Mouse (Mus musculus): ENCODE results near the gene Il1rl1. TPM values are rescaled to one million over a fixed set of nuclear protein-coding genes. Genes with fewer than 3 reads are reported as not detected.

The Il1rl1 gene
- total and polyA plus RNA-seq, 3 experiments, result 44.4 to 68.4 TPM; not detected in 1

DNA sequence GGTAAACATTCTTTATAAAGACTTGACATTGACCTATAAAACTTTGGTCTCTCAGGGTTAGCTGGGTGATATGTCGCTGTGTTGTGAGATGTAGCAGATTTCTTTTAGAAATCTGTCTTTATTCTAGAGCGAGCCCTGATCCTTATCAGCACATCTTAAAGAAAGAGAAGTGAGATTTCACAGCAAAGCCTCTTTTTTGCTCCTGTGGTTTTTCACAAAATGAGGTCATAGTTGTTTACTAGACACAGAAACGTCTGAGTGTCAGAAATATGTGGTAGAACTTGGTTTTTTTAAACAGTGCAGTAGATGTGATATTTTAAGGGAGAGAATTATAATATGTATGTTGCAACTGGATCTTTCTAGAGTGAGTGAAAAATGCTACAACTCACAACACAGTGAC lies 46.3 kb downstream of the Il1rl1 start:
- no peaks in the 10 kb centered on the region for H3K9me3 ChIP-seq (replicated peaks; ENCODE audit: insufficient read depth, low read length)
- TF ChIP-seq MAFK (IDR thresholded peaks at IDR 0.05; ENCODE audit: borderline replicate concordance, low read depth, low read length), result no peak
- TF ChIP-seq NRF1 (IDR thresholded peaks at IDR 0.05; ENCODE audit: insufficient read depth, low read depth, low read length, poor library complexity, severe bottlenecking), result no peak
- no peak for TF ChIP-seq SIN3A (IDR thresholded peaks at IDR 0.05; ENCODE audit: low read length)
- TF ChIP-seq NELFE (IDR thresholded peaks at IDR 0.05; ENCODE audit: low read depth, low read length), result no peak
- no peak for TF ChIP-seq ELF1 (IDR thresholded peaks at IDR 0.05; ENCODE audit: low read depth, low read length)
- no peak for TF ChIP-seq MEF2A (IDR thresholded peaks at IDR 0.05; ENCODE audit: extremely low read depth, insufficient replicate concordance, low read depth, low read length, poor library complexity, severe bottlenecking)
- TF ChIP-seq CHD2 (IDR thresholded peaks at IDR 0.05; ENCODE audit: low read length), result no peak
- TF ChIP-seq UBTF (IDR thresholded peaks at IDR 0.05; ENCODE audit: borderline replicate concordance, insufficient read depth, low read depth, low read length), result no peak
- TF ChIP-seq MAZ (IDR thresholded peaks at IDR 0.05; ENCODE audit: low read depth, low read length), result no peak
- TF ChIP-seq POLR2A (IDR thresholded peaks at IDR 0.05; ENCODE audit: control insufficient read depth in 1 of 2, insufficient read depth in 1 of 2, low read depth in 1 of 2, low read length in 2 of 2, poor library complexity in 1 of 2), result no peak
- TF ChIP-seq MXI1 (IDR thresholded peaks at IDR 0.05; ENCODE audit: low read depth, low read length), result no peak
- TF ChIP-seq BHLHE40 (IDR thresholded peaks at IDR 0.05; ENCODE audit: borderline replicate concordance, low read depth, low read length), result no peak
- no peak for TF ChIP-seq KAT2A (conservative IDR thresholded peaks at IDR 0.05; ENCODE audit: low read depth, low read length)
- TF ChIP-seq TCF12 (IDR thresholded peaks at IDR 0.05; ENCODE audit: low read depth, low read length), result no peak
- TF ChIP-seq CHD1 (IDR thresholded peaks at IDR 0.05; ENCODE audit: low read depth, low read length), result no peak
- no peak for TF ChIP-seq USF1 (IDR thresholded peaks at IDR 0.05; ENCODE audit: low read depth, low read length)
- TF ChIP-seq SMC3 (IDR thresholded peaks at IDR 0.05; ENCODE audit: low read depth, low read length), result no peak
- no peak for TF ChIP-seq CTCF (IDR thresholded peaks at IDR 0.05 in 2 of 3, conservative IDR thresholded peaks at IDR 0.05 in 1 of 3; ENCODE audit: control insufficient read depth in 1 of 3, insufficient read depth in 1 of 3, low read depth in 2 of 3, low read length in 3 of 3, poor library complexity in 1 of 3, severe bottlenecking in 1 of 3)
- peaks cover 0 to 19% of the 10 kb centered on the region in 2 experiments; a peak in 2 of 4 replicates for H3K36me3 ChIP-seq (ENCODE audit: control insufficient read depth in 1 of 2, insufficient read depth in 2 of 2, low read length in 2 of 2)
- no peak for DNase-seq (ENCODE audit: low read depth, low spot score)
- no peak overlapping the region for H3K27ac ChIP-seq (ENCODE audit: control insufficient read depth, low read depth, low read length)
- no peak overlapping the region for H3K9ac ChIP-seq (ENCODE audit: control insufficient read depth, low read depth, low read length, poor library complexity, severe bottlenecking)
- H3K27me3 ChIP-seq (ENCODE audit: control insufficient read depth in 1 of 2, insufficient read depth in 2 of 2, low read length in 2 of 2), result no peaks in the 10 kb centered on the region
- peaks cover 2 to 15% of the 10 kb centered on the region in 2 experiments for H3K4me1 ChIP-seq (ENCODE audit: control insufficient read depth in 1 of 2, insufficient read depth in 2 of 2, low read length in 2 of 2)
- no peaks in the 10 kb centered on the region for H3K79me2 ChIP-seq (ENCODE audit: control insufficient read depth, insufficient read depth, low read length, poor library complexity)
- H3K4me3 ChIP-seq (ENCODE audit: control insufficient read depth in 1 of 2, insufficient read depth in 1 of 2, low read depth in 2 of 2, low read length in 2 of 2), result no peak overlapping the region

DNA sequence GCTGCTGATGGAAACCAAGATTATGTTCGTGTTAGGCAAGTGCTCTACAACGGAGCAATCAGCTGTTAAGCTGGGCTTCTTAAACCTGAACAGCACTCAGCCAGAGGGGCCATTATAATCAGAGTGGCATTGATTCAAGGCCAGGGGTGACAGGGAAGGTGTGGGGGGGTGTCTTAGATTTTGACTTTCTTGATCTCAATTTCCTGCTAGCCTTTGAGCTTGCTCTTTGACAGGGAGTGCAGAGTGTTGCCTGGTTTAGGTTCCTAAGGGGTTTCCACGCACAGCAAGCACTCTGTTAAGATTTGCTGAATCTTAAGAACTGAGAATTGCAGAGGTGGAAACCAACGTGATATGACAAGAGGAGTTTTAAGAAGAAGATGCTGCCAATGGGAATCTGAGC lies 47.4 kb downstream of the Il1rl1 start:
- H3K9ac ChIP-seq (ENCODE audit: control insufficient read depth, low read depth, low read length, poor library complexity, severe bottlenecking), result no peak overlapping the region
- H3K4me3 ChIP-seq (ENCODE audit: control insufficient read depth in 1 of 2, insufficient read depth in 1 of 2, low read depth in 2 of 2, low read length in 2 of 2), result no peak overlapping the region
- H3K27ac ChIP-seq (ENCODE audit: control insufficient read depth, low read depth, low read length), result no peak overlapping the region
- peaks cover 2 to 15% of the 10 kb centered on the region in 2 experiments for H3K4me1 ChIP-seq (ENCODE audit: control insufficient read depth in 1 of 2, insufficient read depth in 2 of 2, low read length in 2 of 2)
- no peaks in the 10 kb centered on the region; a peak in 1 of 4 replicates for H3K27me3 ChIP-seq (ENCODE audit: control insufficient read depth in 1 of 2, insufficient read depth in 2 of 2, low read length in 2 of 2)
- H3K79me2 ChIP-seq (ENCODE audit: control insufficient read depth, insufficient read depth, low read length, poor library complexity), result no peaks in the 10 kb centered on the region
- H3K36me3 ChIP-seq (ENCODE audit: control insufficient read depth in 1 of 2, insufficient read depth in 2 of 2, low read length in 2 of 2), result peaks cover 0 to 19% of the 10 kb centered on the region in 2 experiments; a peak in 2 of 4 replicates
- TF ChIP-seq JUND (IDR thresholded peaks at IDR 0.05; ENCODE audit: low read depth, low read length), result no peak
- no peak for TF ChIP-seq BHLHE40 (IDR thresholded peaks at IDR 0.05; ENCODE audit: borderline replicate concordance, low read depth, low read length)
- TF ChIP-seq POLR2A (IDR thresholded peaks at IDR 0.05; ENCODE audit: control insufficient read depth in 1 of 2, insufficient read depth in 1 of 2, low read depth in 1 of 2, low read length in 2 of 2, poor library complexity in 1 of 2), result no peak
- TF ChIP-seq USF1 (IDR thresholded peaks at IDR 0.05; ENCODE audit: low read depth, low read length), result no peak
- TF ChIP-seq TAL1 (IDR thresholded peaks at IDR 0.05; ENCODE audit: low read length), result no peak
- TF ChIP-seq MXI1 (IDR thresholded peaks at IDR 0.05; ENCODE audit: low read depth, low read length), result no peak
- TF ChIP-seq MAX (IDR thresholded peaks at IDR 0.05; ENCODE audit: low read length), result no peak
- no peak for TF ChIP-seq ZMIZ1 (IDR thresholded peaks at IDR 0.05; ENCODE audit: low read depth, low read length)
- no peak for TF ChIP-seq NELFE (IDR thresholded peaks at IDR 0.05; ENCODE audit: low read depth, low read length)
- no peak for TF ChIP-seq UBTF (IDR thresholded peaks at IDR 0.05; ENCODE audit: borderline replicate concordance, insufficient read depth, low read depth, low read length)
- no peak for TF ChIP-seq NRF1 (IDR thresholded peaks at IDR 0.05; ENCODE audit: insufficient read depth, low read depth, low read length, poor library complexity, severe bottlenecking)
- no peak for TF ChIP-seq CTCF (IDR thresholded peaks at IDR 0.05 in 2 of 3, conservative IDR thresholded peaks at IDR 0.05 in 1 of 3; ENCODE audit: control insufficient read depth in 1 of 3, insufficient read depth in 1 of 3, low read depth in 2 of 3, low read length in 3 of 3, poor library complexity in 1 of 3, severe bottlenecking in 1 of 3)
- no peak for TF ChIP-seq HCFC1 (IDR thresholded peaks at IDR 0.05; ENCODE audit: low read depth, low read length)
- no peak for TF ChIP-seq POLR2AphosphoS2 (IDR thresholded peaks at IDR 0.05; ENCODE audit: low read length)
- TF ChIP-seq EP300 (IDR thresholded peaks at IDR 0.05; ENCODE audit: low read depth in 1 of 2, low read length in 2 of 2), result no peak
- H3K9me3 ChIP-seq (replicated peaks; ENCODE audit: insufficient read depth, low read length), result no peaks in the 10 kb centered on the region
- no peak for DNase-seq (ENCODE audit: low read depth, low spot score)

Measured in MEL (cell line).